11 mouse cellular contexts compared by ENCODE assay signal in genomic region chr16:30791048-30791855, GRCm38 (mm10).
A peak's percentile ranks its signal among the peaks of the same experiment; 100 is the strongest.
DNase-seq lines count a peak whose midpoint lies in the region; ATAC-seq lines count a peak whose summit lies in the region.
"Had no signal": no experiment of that assay in that cellular context is flagged by ENCODE, and none has a peak within 500 bp of the region (broad histone marks: within the 10 kb centered on the region; RNA-seq: fewer than 3 reads in every experiment).

No protein-coding gene starts in this region.

- no peak for DNase-seq in heart, postnatal 14 days
- peak; percentile 29 for DNase-seq in liver, embryonic 11.5 days (ENCODE audit: low spot score)
- DNase-seq in liver = no peak
- no peak for DNase-seq in embryo, embryonic 9.5 days (ENCODE audit: extremely low spot score)
- no peak for DNase-seq in urinary bladder, adult 2 months (ENCODE audit: low spot score)
- DNase-seq: right cerebral cortex, postnatal 4 days; thymus, adult 18-20 months had no signal

- H3K4me2 ChIP-seq in heart, embryonic 11.5 days = peak overlapping the region; percentile 48
- H3K4me2 ChIP-seq in liver, embryonic 11.5 days = peak overlapping the region; percentile 13; the same call in 1 of the 2 replicates
- no peak overlapping the region for H3K4me2 ChIP-seq in heart, embryonic 15.5 days
- H3K4me2 ChIP-seq in liver, embryonic 16.5 days (ENCODE audit: low read depth, low read length) = 0 out of 2 replicates have a peak overlapping the region, but pooled peaks have one; percentile 10
- H3K4me2 ChIP-seq: forebrain, embryonic 15.5 days had no signal

- 33% methylated on average over 10 of the region's 10 CpGs for WGBS in heart, embryonic 11.5 days (ENCODE audit: insufficient replicate concordance)
- WGBS in liver, embryonic 11.5 days = 58% methylated on average over 10 of the region's 10 CpGs
- WGBS in heart, embryonic 15.5 days = 36% methylated on average over 10 of the region's 10 CpGs
- WGBS in liver, embryonic 16.5 days (ENCODE audit: insufficient replicate concordance) = 48% methylated on average over 10 of the region's 10 CpGs

- no peaks in the 10 kb centered on the region for H3K9me3 ChIP-seq in heart, embryonic 11.5 days (replicated peaks; ENCODE audit: control insufficient read depth, low read length)
- H3K9me3 ChIP-seq in liver, embryonic 11.5 days (ENCODE audit: control insufficient read depth, low read length) = no peaks in the 10 kb centered on the region
- no peaks in the 10 kb centered on the region for H3K9me3 ChIP-seq in heart, embryonic 15.5 days (replicated peaks)
- no peaks in the 10 kb centered on the region for H3K9me3 ChIP-seq in liver, embryonic 16.5 days (replicated peaks; ENCODE audit: control insufficient read depth, low read length)
- H3K9me3 ChIP-seq: forebrain, embryonic 15.5 days had no signal

- H3K9ac ChIP-seq in heart, embryonic 11.5 days (ENCODE audit: low read depth, low read length) = 0 out of 2 replicates have a peak overlapping the region, but pooled peaks have one; percentile 28
- H3K9ac ChIP-seq in liver, embryonic 11.5 days (ENCODE audit: low read depth, low read length) = no peak overlapping the region
- no peak overlapping the region for H3K9ac ChIP-seq in heart, embryonic 15.5 days
- H3K9ac ChIP-seq in liver, embryonic 16.5 days (ENCODE audit: low read depth, low read length) = no peak overlapping the region
- H3K9ac ChIP-seq: forebrain, embryonic 15.5 days had no signal

- no peaks in the 10 kb centered on the region for H3K27me3 ChIP-seq in heart, embryonic 11.5 days (ENCODE audit: control insufficient read depth, insufficient read depth, low read length)
- H3K27me3 ChIP-seq in liver, embryonic 11.5 days (replicated peaks; ENCODE audit: control insufficient read depth, insufficient read depth, low read length) = no peaks in the 10 kb centered on the region
- H3K27me3 ChIP-seq in heart, embryonic 15.5 days = no peaks in the 10 kb centered on the region
- no peaks in the 10 kb centered on the region for H3K27me3 ChIP-seq in liver, embryonic 16.5 days (ENCODE audit: control insufficient read depth, insufficient read depth, low read depth, low read length)
- H3K27me3 ChIP-seq: forebrain, embryonic 15.5 days had no signal

- intact Hi-C loops in heart, postnatal 14 days (cut with DNase I) = no loop called here

- H3K4me1 ChIP-seq in heart, embryonic 11.5 days (ENCODE audit: control insufficient read depth, insufficient read depth, low read length) = peaks cover 65% of the 10 kb centered on the region
- H3K4me1 ChIP-seq in liver, embryonic 11.5 days (replicated peaks; ENCODE audit: control insufficient read depth, insufficient read depth, low read length) = peaks cover 37% of the 10 kb centered on the region
- peaks cover 80% of the 10 kb centered on the region for H3K4me1 ChIP-seq in heart, embryonic 15.5 days (replicated peaks)
- H3K4me1 ChIP-seq in liver, embryonic 16.5 days (ENCODE audit: control insufficient read depth, low read depth, low read length) = peaks cover 49% of the 10 kb centered on the region

- H3K36me3 ChIP-seq in heart, embryonic 11.5 days (ENCODE audit: control insufficient read depth, insufficient read depth, low read length) = no peaks in the 10 kb centered on the region
- no peaks in the 10 kb centered on the region for H3K36me3 ChIP-seq in liver, embryonic 11.5 days (ENCODE audit: control insufficient read depth, insufficient read depth, low read length)
- H3K36me3 ChIP-seq in heart, embryonic 15.5 days = no peaks in the 10 kb centered on the region
- no peaks in the 10 kb centered on the region for H3K36me3 ChIP-seq in liver, embryonic 16.5 days (ENCODE audit: control insufficient read depth, insufficient read depth)
- H3K36me3 ChIP-seq: forebrain, embryonic 15.5 days had no signal

- no peak overlapping the region for H3K4me3 ChIP-seq in heart, embryonic 11.5 days (ENCODE audit: low read depth, low read length)
- no peak overlapping the region for H3K4me3 ChIP-seq in liver, embryonic 11.5 days (ENCODE audit: low read depth, low read length)
- H3K4me3 ChIP-seq in heart, embryonic 15.5 days = no peak overlapping the region
- no peak overlapping the region for H3K4me3 ChIP-seq in liver, embryonic 16.5 days (ENCODE audit: low read depth, low read length)
- H3K4me3 ChIP-seq: forebrain, embryonic 15.5 days had no signal

- H3K27ac ChIP-seq in heart, embryonic 11.5 days (ENCODE audit: low read depth, low read length) = peak overlapping the region; percentile 96
- H3K27ac ChIP-seq in liver, embryonic 11.5 days (ENCODE audit: low read depth, low read length) = no peak overlapping the region
- peak overlapping the region; percentile 91 for H3K27ac ChIP-seq in heart, embryonic 15.5 days
- H3K27ac ChIP-seq in liver, embryonic 16.5 days (ENCODE audit: low read length) = peak overlapping the region; percentile 66; the same call in 1 of the 2 replicates

- ATAC-seq in heart, embryonic 11.5 days (replicated peaks; ENCODE audit: insufficient number of reproducible peaks, low FRiP score, low TSS enrichment) = no peak
- ATAC-seq in liver, embryonic 11.5 days (replicated peaks; ENCODE audit: low FRiP score) = no peak
- no peak for ATAC-seq in heart, embryonic 15.5 days (replicated peaks; ENCODE audit: insufficient number of reproducible peaks, insufficient read depth, low FRiP score, low read depth)
- no peak for ATAC-seq in liver, embryonic 16.5 days (ENCODE audit: low read depth)
